Mouse (Mus musculus) midbrain, embryonic 15.5 days (tissue): ENCODE measurements around the gene Aqp7. TPM values are rescaled to one million over a fixed set of nuclear protein-coding genes. Genes with fewer than 3 reads are reported as not detected.

Experiments used
- ATAC-seq: fragments of 200-750 bp; cut with Nextera tagmentation; replicated peaks from 2 replicates; pipeline ENCODE4 v1.8.0; 2017; ENCODE audit warnings: moderate TSS enrichment
- H3K27ac ChIP-seq: fragments of 300-500 bp; sonication (generic); 2 replicates; pipeline ENCODE4 v1.5.1; 2015; ENCODE audit warnings: mild to moderate bottlenecking, inconsistent platforms
- H3K27me3 ChIP-seq: fragments of 300-500 bp; sonication (generic); replicated peaks from 2 replicates; pipeline ENCODE4 v1.6.1; 2015; ENCODE audit warnings: inconsistent platforms
- H3K36me3 ChIP-seq: fragments of 300-500 bp; sonication (generic); replicated peaks from 2 replicates; pipeline ENCODE4 v1.6.1; 2015; ENCODE audit warnings: inconsistent platforms
- H3K4me1 ChIP-seq: fragments of 300-500 bp; sonication (generic); 2 replicates; pipeline ENCODE4 v1.6.1; 2015; ENCODE audit warnings: inconsistent platforms
- H3K4me2 ChIP-seq: fragments of 300-500 bp; sonication (generic); 2 replicates; pipeline ENCODE4 v1.6.1; 2015; ENCODE audit warnings: inconsistent platforms, mild to moderate bottlenecking, moderate library complexity
- H3K4me3 ChIP-seq: fragments of 300-500 bp; sonication (generic); 2 replicates; pipeline ENCODE4 v1.5.1; 2015; ENCODE audit warnings: mild to moderate bottlenecking, inconsistent platforms
- H3K9ac ChIP-seq: fragments of 300-500 bp; sonication (generic); 2 replicates; pipeline ENCODE4 v1.6.1; 2015; ENCODE audit warnings: mild to moderate bottlenecking, inconsistent platforms
- H3K9me3 ChIP-seq: fragments of 300-500 bp; sonication (generic); 2 replicates; pipeline ENCODE4 v1.6.1; 2016; ENCODE audit warnings: inconsistent platforms
- WGBS: fragments of 180-500 bp; shearing (Covaris S2); methylation state at CpG from one replicate; pipeline ENCODE4 v1.1.7; 2015; ENCODE audit warnings: mixed read lengths; 5-methylcytosine and 5-hydroxymethylcytosine counted together
- polyA plus RNA-seq: library from polyadenylated mRNA; unstranded; fragments of >200 nt; fragmentation: Nextera tagmentation; extraction: Ambion mirVana; gene quantifications from 2 replicates; pipeline ENCODE4 v1.2.1, GENCODE M21; 2015

Gene Aqp7
- polyA plus RNA-seq, 1 experiment from 2014 or later: not detected

GRCm38 (mm10) chr4:41055111-41055510 lies 7.2 kb upstream of the Aqp7 start:
- WGBS: 88% methylated on average over 13 of the region's 13 CpGs
- H3K27me3 ChIP-seq: no peaks in the 10 kb centered on the region
- no peak overlapping the region for H3K27ac ChIP-seq
- no peak overlapping the region for H3K4me2 ChIP-seq
- no peaks in the 10 kb centered on the region for H3K9me3 ChIP-seq
- H3K36me3 ChIP-seq: no peaks in the 10 kb centered on the region
- peaks cover 4% of the 10 kb centered on the region for H3K4me1 ChIP-seq
- no peak overlapping the region for H3K4me3 ChIP-seq
- no peak for ATAC-seq
- no peak overlapping the region for H3K9ac ChIP-seq

- 79% methylated on average over 7 of the region's 7 CpGs for WGBS
- ATAC-seq: no peak
Measured at GRCm38 (mm10) chr4:41051781-41052180, 3.8 kb upstream of the Aqp7 start.

GRCm38 (mm10) chr4:41050726-41051675 lies 3.1 kb upstream of the Aqp7 start:
- Histone ChIP-seq H3K36me3 (no peaks in the 10 kb centered on the region), H3K27ac (no peak overlapping the region), H3K9ac (peak overlapping the region; percentile 29), H3K4me3 (no peak overlapping the region), H3K4me1 (peaks cover 4% of the 10 kb centered on the region), H3K27me3 (no peaks in the 10 kb centered on the region), H3K4me2 (peak overlapping the region; percentile 34), H3K9me3 (no peaks in the 10 kb centered on the region)
- 34% methylated on average over 16 of the region's 16 CpGs for WGBS
- ATAC-seq: peak; percentile 74

More at GRCm38 (mm10) chr4:41051781-41052180, 3.8 kb upstream of the Aqp7 start:
- H3K9me3 ChIP-seq: no peaks in the 10 kb centered on the region
- H3K27me3 ChIP-seq: no peaks in the 10 kb centered on the region
- no peak overlapping the region for H3K4me3 ChIP-seq
- H3K4me2 ChIP-seq: no peak overlapping the region
- no peaks in the 10 kb centered on the region for H3K36me3 ChIP-seq
- H3K4me1 ChIP-seq: peaks cover 4% of the 10 kb centered on the region
- no peak overlapping the region for H3K27ac ChIP-seq
- H3K9ac ChIP-seq: no peak overlapping the region

- 64% methylated on average over 2 of the region's 2 CpGs for WGBS
- Histone ChIP-seq H3K27ac (no peak overlapping the region), H3K4me1 (peaks cover 4% of the 10 kb centered on the region), H3K9ac (no peak overlapping the region), H3K4me2 (no peak overlapping the region), H3K27me3 (no peaks in the 10 kb centered on the region), H3K9me3 (no peaks in the 10 kb centered on the region), H3K36me3 (no peaks in the 10 kb centered on the region), H3K4me3 (no peak overlapping the region)
- ATAC-seq: no peak
Measured at GRCm38 (mm10) chr4:41048926-41049325, 987 bp upstream of the Aqp7 start.

GRCm38 (mm10) chr4:41046254-41046795 lies 1.6 kb downstream of the Aqp7 start:
- no peaks in the 10 kb centered on the region for H3K36me3 ChIP-seq
- no peak overlapping the region for H3K27ac ChIP-seq
- 83% methylated on average over 13 of the region's 13 CpGs for WGBS
- H3K4me2 ChIP-seq: no peak overlapping the region
- no peak for ATAC-seq
- no peak overlapping the region for H3K9ac ChIP-seq
- no peaks in the 10 kb centered on the region for H3K9me3 ChIP-seq
- no peak overlapping the region for H3K4me3 ChIP-seq
- H3K4me1 ChIP-seq: peaks cover 4% of the 10 kb centered on the region
- no peaks in the 10 kb centered on the region for H3K27me3 ChIP-seq

- 89% methylated on average over 3 of the region's 3 CpGs for WGBS
- Histone ChIP-seq H3K27ac (no peak overlapping the region), H3K4me1 (no peaks in the 10 kb centered on the region), H3K27me3 (no peaks in the 10 kb centered on the region), H3K9me3 (no peaks in the 10 kb centered on the region), H3K36me3 (no peaks in the 10 kb centered on the region), H3K4me2 (no peak overlapping the region), H3K4me3 (no peak overlapping the region), H3K9ac (no peak overlapping the region)
- ATAC-seq: no peak
Measured at GRCm38 (mm10) chr4:41045288-41045687, 2.7 kb downstream of the Aqp7 start.

GRCm38 (mm10) chr4:41043961-41044360 lies 4.0 kb downstream of the Aqp7 start:
- no peak for ATAC-seq
- WGBS: 79% methylated on average over 5 of the region's 5 CpGs
- H3K4me1 ChIP-seq: no peaks in the 10 kb centered on the region
- H3K4me2 ChIP-seq: no peak overlapping the region
- H3K9ac ChIP-seq: no peak overlapping the region
- H3K27ac ChIP-seq: no peak overlapping the region
- H3K9me3 ChIP-seq: no peaks in the 10 kb centered on the region
- H3K4me3 ChIP-seq: no peak overlapping the region
- no peaks in the 10 kb centered on the region for H3K27me3 ChIP-seq
- H3K36me3 ChIP-seq: no peaks in the 10 kb centered on the region

- no peak for ATAC-seq
- H3K4me3 ChIP-seq: no peak overlapping the region
- H3K4me2 ChIP-seq: no peak overlapping the region
- no peaks in the 10 kb centered on the region for H3K9me3 ChIP-seq
- no peaks in the 10 kb centered on the region for H3K36me3 ChIP-seq
- WGBS: 85% methylated on average over 12 of the region's 12 CpGs
- no peak overlapping the region for H3K27ac ChIP-seq
- H3K27me3 ChIP-seq: no peaks in the 10 kb centered on the region
- H3K4me1 ChIP-seq: no peaks in the 10 kb centered on the region
- no peak overlapping the region for H3K9ac ChIP-seq
Measured at GRCm38 (mm10) chr4:41042880-41043279, 5.1 kb downstream of the Aqp7 start.

GRCm38 (mm10) chr4:41040983-41041382 lies 7.0 kb downstream of the Aqp7 start:
- H3K9me3 ChIP-seq: no peaks in the 10 kb centered on the region
- no peak for ATAC-seq
- H3K4me2 ChIP-seq: no peak overlapping the region
- no peaks in the 10 kb centered on the region for H3K4me1 ChIP-seq
- no peak overlapping the region for H3K9ac ChIP-seq
- no peaks in the 10 kb centered on the region for H3K27me3 ChIP-seq
- no peaks in the 10 kb centered on the region for H3K36me3 ChIP-seq
- no peak overlapping the region for H3K27ac ChIP-seq
- H3K4me3 ChIP-seq: no peak overlapping the region
- WGBS: 80% methylated on average over 7 of the region's 7 CpGs

GRCm38 (mm10) chr4:41037942-41038341 lies 10.0 kb downstream of the Aqp7 start:
- Histone ChIP-seq H3K27me3 (no peaks in the 10 kb centered on the region), H3K4me3 (no peak overlapping the region), H3K9ac (no peak overlapping the region), H3K27ac (no peak overlapping the region), H3K4me1 (no peaks in the 10 kb centered on the region), H3K9me3 (no peaks in the 10 kb centered on the region), H3K36me3 (no peaks in the 10 kb centered on the region), H3K4me2 (no peak overlapping the region)
- WGBS: 71% methylated on average over 3 of the region's 3 CpGs
- no peak for ATAC-seq

GRCm38 (mm10) chr4:41031242-41031641 lies 16.7 kb downstream of the Aqp7 start:
- WGBS: 64% methylated on average over 3 of the region's 3 CpGs

GRCm38 (mm10) chr4:41029372-41029771 lies 18.6 kb downstream of the Aqp7 start:
- Histone ChIP-seq H3K4me1 (no peaks in the 10 kb centered on the region), H3K4me3 (no peak overlapping the region), H3K4me2 (no peak overlapping the region), H3K27ac (no peak overlapping the region), H3K27me3 (no peaks in the 10 kb centered on the region), H3K36me3 (peaks cover 6% of the 10 kb centered on the region; the same call in 1 of the 2 replicates), H3K9ac (no peak overlapping the region), H3K9me3 (no peaks in the 10 kb centered on the region)
- WGBS: 95% methylated on average over 5 of the region's 5 CpGs
- ATAC-seq: no peak

More at GRCm38 (mm10) chr4:41031242-41031641, 16.7 kb downstream of the Aqp7 start:
- H3K27ac ChIP-seq: no peak overlapping the region
- H3K4me1 ChIP-seq: no peaks in the 10 kb centered on the region
- H3K27me3 ChIP-seq: no peaks in the 10 kb centered on the region
- H3K9ac ChIP-seq: no peak overlapping the region
- ATAC-seq: no peak
- no peak overlapping the region for H3K4me3 ChIP-seq
- no peak overlapping the region for H3K4me2 ChIP-seq
- H3K36me3 ChIP-seq: 0 out of 2 replicates have a peak, but pooled peaks cover 2% of the 10 kb centered on the region
- no peaks in the 10 kb centered on the region for H3K9me3 ChIP-seq
